Mouse (Mus musculus): ENCODE measurements around the gene Grn.

- TF ChIP-seq CEBPB (IDR thresholded peaks at IDR 0.05; ENCODE audit: low read depth), result no peak
- TF ChIP-seq CTCF (IDR thresholded peaks at IDR 0.05; ENCODE audit: control insufficient read depth, insufficient read depth, insufficient read length), result peak; percentile 38
- no peak for TF ChIP-seq USF1 (IDR thresholded peaks at IDR 0.05; ENCODE audit: low read depth)
- no peak for TF ChIP-seq MYOG (IDR thresholded peaks at IDR 0.05; ENCODE audit: control insufficient read depth, extremely low read depth, insufficient read length)
These were observed 8.3 kb downstream of the Grn start for GRCm38 (mm10) chr11:102438212-102439092.

All from C2C12 (cell line).